Mouse (Mus musculus): Measurements from ENCODE around the gene Tmem233. TPM values are rescaled to one million over a fixed set of nuclear protein-coding genes. Genes with fewer than 3 reads are reported as not detected.

The Tmem233 gene
- not detected in 2 replicates for polyA plus RNA-seq (2015; fragmentation: Nextera tagmentation; extraction: Ambion mirVana)

GRCm38 (mm10) chr5:116083081-116083480 lies at the start of gene Tmem233:
Gene Tmem233, minus strand, starts transcription at chr5:116083244.
- Histone ChIP-seq H3K27ac (ENCODE audit: low read length) (no peak within 1 kb of the TSS), H3K4me2 (ENCODE audit: low read length) (peak within 1 kb of the TSS; percentile 29), H3K4me1 (ENCODE audit: control insufficient read depth, insufficient read depth, low read length) (peaks cover 3% of the 10 kb centered on the region; the same call in 1 of the 2 replicates), H3K4me3 (ENCODE audit: low read depth, low read length) (no peak within 1 kb of the TSS), H3K27me3 (ENCODE audit: control insufficient read depth, insufficient read depth, low read depth, low read length) (peaks cover 22% of the 10 kb centered on the region), H3K9ac (ENCODE audit: low read depth, low read length) (no peak within 1 kb of the TSS), H3K36me3 (ENCODE audit: control insufficient read depth, insufficient read depth, low read length) (no peaks in the 10 kb centered on the region), H3K9me3 (replicated peaks; ENCODE audit: control insufficient read depth, low read length, poor library complexity, severe bottlenecking) (no peaks in the 10 kb centered on the region)
- 13% methylated on average over 17 of the region's 17 CpGs for WGBS
- ATAC-seq, result no peak

- WGBS, result 10% methylated on average over 11 of the region's 11 CpGs
- Histone ChIP-seq H3K4me2 (ENCODE audit: low read length) (no peak overlapping the region), H3K27me3 (ENCODE audit: control insufficient read depth, insufficient read depth, low read depth, low read length) (no peaks in the 10 kb centered on the region), H3K9me3 (replicated peaks; ENCODE audit: control insufficient read depth, low read length, poor library complexity, severe bottlenecking) (no peaks in the 10 kb centered on the region), H3K9ac (ENCODE audit: low read depth, low read length) (no peak overlapping the region), H3K27ac (ENCODE audit: low read length) (no peak overlapping the region), H3K36me3 (ENCODE audit: control insufficient read depth, insufficient read depth, low read length) (no peaks in the 10 kb centered on the region), H3K4me1 (ENCODE audit: control insufficient read depth, insufficient read depth, low read length) (peaks cover 3% of the 10 kb centered on the region; the same call in 1 of the 2 replicates), H3K4me3 (ENCODE audit: low read depth, low read length) (no peak overlapping the region)
- peak; percentile 84; the same call in 1 of the 2 replicates for ATAC-seq
These were observed 40.3 kb upstream of the Tmem233 start for GRCm38 (mm10) chr5:116123344-116123743.

- H3K4me1 ChIP-seq (ENCODE audit: control insufficient read depth, insufficient read depth, low read length), result no peaks in the 10 kb centered on the region
- H3K4me3 ChIP-seq (ENCODE audit: low read depth, low read length), result no peak overlapping the region
- no peaks in the 10 kb centered on the region for H3K9me3 ChIP-seq (replicated peaks; ENCODE audit: control insufficient read depth, low read length, poor library complexity, severe bottlenecking)
- no peaks in the 10 kb centered on the region for H3K36me3 ChIP-seq (ENCODE audit: control insufficient read depth, insufficient read depth, low read length)
- H3K27ac ChIP-seq (ENCODE audit: low read length), result no peak overlapping the region
- H3K9ac ChIP-seq (ENCODE audit: low read depth, low read length), result no peak overlapping the region
- H3K27me3 ChIP-seq (ENCODE audit: control insufficient read depth, insufficient read depth, low read depth, low read length), result no peaks in the 10 kb centered on the region
- ATAC-seq, result no peak
- H3K4me2 ChIP-seq (ENCODE audit: low read length), result no peak overlapping the region
- WGBS, result 44% methylated on average over 9 of the region's 9 CpGs
These were observed 33.5 kb upstream of the Tmem233 start for GRCm38 (mm10) chr5:116116567-116116966.

GRCm38 (mm10) chr5:116116110-116116509 lies 33.1 kb upstream of the Tmem233 start:
- H3K27ac ChIP-seq (ENCODE audit: low read length), result no peak overlapping the region
- no peaks in the 10 kb centered on the region for H3K4me1 ChIP-seq (ENCODE audit: control insufficient read depth, insufficient read depth, low read length)
- H3K9ac ChIP-seq (ENCODE audit: low read depth, low read length), result no peak overlapping the region
- no peaks in the 10 kb centered on the region for H3K36me3 ChIP-seq (ENCODE audit: control insufficient read depth, insufficient read depth, low read length)
- ATAC-seq, result no peak
- 62% methylated on average over 4 of the region's 4 CpGs for WGBS
- no peaks in the 10 kb centered on the region for H3K27me3 ChIP-seq (ENCODE audit: control insufficient read depth, insufficient read depth, low read depth, low read length)
- H3K4me2 ChIP-seq (ENCODE audit: low read length), result no peak overlapping the region
- no peaks in the 10 kb centered on the region for H3K9me3 ChIP-seq (replicated peaks; ENCODE audit: control insufficient read depth, low read length, poor library complexity, severe bottlenecking)
- no peak overlapping the region for H3K4me3 ChIP-seq (ENCODE audit: low read depth, low read length)

GRCm38 (mm10) chr5:116115071-116115834 lies 32.2 kb upstream of the Tmem233 start:
- H3K9me3 ChIP-seq (replicated peaks; ENCODE audit: control insufficient read depth, low read length, poor library complexity, severe bottlenecking), result no peaks in the 10 kb centered on the region
- no peaks in the 10 kb centered on the region for H3K36me3 ChIP-seq (ENCODE audit: control insufficient read depth, insufficient read depth, low read length)
- no peak for ATAC-seq
- WGBS, result 61% methylated on average over 14 of the region's 14 CpGs
- H3K4me1 ChIP-seq (ENCODE audit: control insufficient read depth, insufficient read depth, low read length), result no peaks in the 10 kb centered on the region
- H3K4me3 ChIP-seq (ENCODE audit: low read depth, low read length), result no peak overlapping the region
- no peak overlapping the region for H3K27ac ChIP-seq (ENCODE audit: low read length)
- H3K4me2 ChIP-seq (ENCODE audit: low read length), result no peak overlapping the region
- no peaks in the 10 kb centered on the region for H3K27me3 ChIP-seq (ENCODE audit: control insufficient read depth, insufficient read depth, low read depth, low read length)
- no peak overlapping the region for H3K9ac ChIP-seq (ENCODE audit: low read depth, low read length)

GRCm38 (mm10) chr5:116108651-116109050 lies 25.6 kb upstream of the Tmem233 start:
- 93% methylated on average over 10 of the region's 10 CpGs for WGBS

GRCm38 (mm10) chr5:116084231-116084630 lies 1.2 kb upstream of the Tmem233 start:
- Histone ChIP-seq H3K9ac (ENCODE audit: low read depth, low read length) (no peak overlapping the region), H3K27me3 (ENCODE audit: control insufficient read depth, insufficient read depth, low read depth, low read length) (peaks cover 22% of the 10 kb centered on the region), H3K4me1 (ENCODE audit: control insufficient read depth, insufficient read depth, low read length) (peaks cover 3% of the 10 kb centered on the region; the same call in 1 of the 2 replicates), H3K4me3 (ENCODE audit: low read depth, low read length) (no peak overlapping the region), H3K36me3 (ENCODE audit: control insufficient read depth, insufficient read depth, low read length) (no peaks in the 10 kb centered on the region), H3K27ac (ENCODE audit: low read length) (no peak overlapping the region), H3K9me3 (replicated peaks; ENCODE audit: control insufficient read depth, low read length, poor library complexity, severe bottlenecking) (0 out of 2 replicates have a peak, but pooled peaks cover 2% of the 10 kb centered on the region), H3K4me2 (ENCODE audit: low read length) (no peak overlapping the region)
- no peak for ATAC-seq
- 94% methylated on average over 6 of the region's 6 CpGs for WGBS

More at GRCm38 (mm10) chr5:116108651-116109050, 25.6 kb upstream of the Tmem233 start:
- H3K9ac ChIP-seq (ENCODE audit: low read depth, low read length), result no peak overlapping the region
- no peak for ATAC-seq
- no peaks in the 10 kb centered on the region for H3K4me1 ChIP-seq (ENCODE audit: control insufficient read depth, insufficient read depth, low read length)
- no peaks in the 10 kb centered on the region for H3K9me3 ChIP-seq (replicated peaks; ENCODE audit: control insufficient read depth, low read length, poor library complexity, severe bottlenecking)
- H3K36me3 ChIP-seq (ENCODE audit: control insufficient read depth, insufficient read depth, low read length), result no peaks in the 10 kb centered on the region
- no peak overlapping the region for H3K4me2 ChIP-seq (ENCODE audit: low read length)
- H3K27ac ChIP-seq (ENCODE audit: low read length), result no peak overlapping the region
- no peak overlapping the region for H3K4me3 ChIP-seq (ENCODE audit: low read depth, low read length)
- H3K27me3 ChIP-seq (ENCODE audit: control insufficient read depth, insufficient read depth, low read depth, low read length), result no peaks in the 10 kb centered on the region

- 33% methylated on average over 17 of the region's 17 CpGs for WGBS
- H3K27me3 ChIP-seq (ENCODE audit: control insufficient read depth, insufficient read depth, low read depth, low read length), result peaks cover 22% of the 10 kb centered on the region
These were observed 673 bp downstream of the Tmem233 start for GRCm38 (mm10) chr5:116082241-116082900.

GRCm38 (mm10) chr5:116081616-116082015 lies 1.4 kb downstream of the Tmem233 start:
- no peak overlapping the region for H3K27ac ChIP-seq (ENCODE audit: low read length)
- ATAC-seq, result no peak
- no peak overlapping the region for H3K4me2 ChIP-seq (ENCODE audit: low read length)
- peaks cover 3% of the 10 kb centered on the region; the same call in 1 of the 2 replicates for H3K4me1 ChIP-seq (ENCODE audit: control insufficient read depth, insufficient read depth, low read length)
- no peak overlapping the region for H3K9ac ChIP-seq (ENCODE audit: low read depth, low read length)
- WGBS, result 76% methylated on average over 7 of the region's 7 CpGs
- H3K4me3 ChIP-seq (ENCODE audit: low read depth, low read length), result no peak overlapping the region
- no peaks in the 10 kb centered on the region for H3K9me3 ChIP-seq (replicated peaks; ENCODE audit: control insufficient read depth, low read length, poor library complexity, severe bottlenecking)
- no peaks in the 10 kb centered on the region for H3K36me3 ChIP-seq (ENCODE audit: control insufficient read depth, insufficient read depth, low read length)
- H3K27me3 ChIP-seq (ENCODE audit: control insufficient read depth, insufficient read depth, low read depth, low read length), result peaks cover 22% of the 10 kb centered on the region

More at GRCm38 (mm10) chr5:116082241-116082900, 673 bp downstream of the Tmem233 start:
- Histone ChIP-seq H3K9ac (ENCODE audit: low read depth, low read length) (no peak overlapping the region), H3K36me3 (ENCODE audit: control insufficient read depth, insufficient read depth, low read length) (no peaks in the 10 kb centered on the region), H3K4me1 (ENCODE audit: control insufficient read depth, insufficient read depth, low read length) (peaks cover 3% of the 10 kb centered on the region; the same call in 1 of the 2 replicates), H3K27ac (ENCODE audit: low read length) (no peak overlapping the region), H3K9me3 (replicated peaks; ENCODE audit: control insufficient read depth, low read length, poor library complexity, severe bottlenecking) (no peaks in the 10 kb centered on the region), H3K4me2 (ENCODE audit: low read length) (no peak overlapping the region; the same call in 1 of the 2 replicates), H3K4me3 (ENCODE audit: low read depth, low read length) (no peak overlapping the region)
- ATAC-seq, result no peak

Measured in midbrain, embryonic 16.5 days (tissue).